Mouse (Mus musculus) common myeloid progenitor, adult 5-6 weeks (primary cell): ENCODE data around the gene Hnrnpc. TPM values are rescaled to one million over a fixed set of nuclear protein-coding genes. Genes with fewer than 3 reads are reported as not detected.
"Not testable (repeated sequence)": the region's sequence is repeated elsewhere in the genome, so short reads cannot be mapped to it uniquely, and the experiment has no call there.

Experiments used
- ATAC-seq: replicated peaks from 2 replicates; pipeline ENCODE4 v1.8.0; 2016; ENCODE audit warnings: low read depth, mild to moderate bottlenecking, moderate TSS enrichment, inconsistent platforms; ENCODE audit not compliant: poor library complexity, severe bottlenecking
- total RNA-seq: library from RNA; stranded (forward); fragments of 200-1000, 187-1606 nt; gene quantifications from 2 replicates; pipeline ENCODE4 v1.2.3, GENCODE M21; 2017

The Hnrnpc gene
- total RNA-seq, 1 experiment from 2014 or later = 803 TPM

DNA sequence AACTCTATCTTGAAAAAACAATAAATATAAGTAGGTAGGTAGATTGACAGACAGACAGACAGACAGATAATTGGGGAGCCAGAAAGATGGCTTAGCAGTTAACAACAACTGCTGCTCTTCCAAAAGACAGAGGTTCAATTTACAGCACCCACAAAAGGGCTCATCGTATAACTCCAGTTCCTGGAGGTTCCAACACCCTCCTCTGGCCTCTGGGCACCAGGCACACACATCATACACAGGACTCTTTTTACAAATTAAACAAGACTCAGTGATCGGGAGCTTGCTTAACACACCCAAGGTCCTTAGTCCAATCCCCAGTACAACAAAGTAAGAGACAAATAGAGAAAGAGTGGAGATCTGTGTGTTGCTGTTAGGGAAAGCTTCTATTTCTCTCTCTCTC is 1.5 kb upstream of the Hnrnpc start:
- no peak for ATAC-seq

DNA sequence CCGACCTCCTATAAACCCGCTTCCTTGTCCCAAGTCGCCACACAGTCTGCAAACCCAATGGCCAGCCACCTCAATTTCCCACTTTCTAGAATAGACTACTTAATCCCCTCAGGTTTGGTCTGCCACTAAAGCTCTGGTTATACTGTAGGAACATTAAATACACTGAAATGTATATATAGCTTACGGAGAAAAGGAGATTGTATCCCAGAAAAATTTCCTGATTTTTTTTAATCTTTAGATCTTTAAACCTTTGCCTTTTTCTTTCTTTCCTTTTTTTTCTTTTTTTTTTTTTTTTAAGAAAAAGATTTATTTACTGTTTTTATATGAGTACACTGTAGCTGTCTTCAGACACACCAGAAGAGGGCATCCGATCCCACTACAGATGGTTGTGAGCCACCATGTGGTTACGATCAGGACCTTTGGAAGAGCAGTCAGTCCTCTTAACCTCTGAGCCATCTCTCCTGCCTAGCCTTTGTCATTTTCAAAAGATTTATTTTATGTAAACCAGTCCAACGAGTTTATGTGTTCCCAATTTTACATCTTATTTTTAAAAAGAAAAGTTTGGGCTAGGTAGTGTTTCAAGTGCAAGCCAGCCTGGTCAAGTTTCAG is 953 bp upstream of the Hnrnpc start:
- no peak for ATAC-seq

DNA sequence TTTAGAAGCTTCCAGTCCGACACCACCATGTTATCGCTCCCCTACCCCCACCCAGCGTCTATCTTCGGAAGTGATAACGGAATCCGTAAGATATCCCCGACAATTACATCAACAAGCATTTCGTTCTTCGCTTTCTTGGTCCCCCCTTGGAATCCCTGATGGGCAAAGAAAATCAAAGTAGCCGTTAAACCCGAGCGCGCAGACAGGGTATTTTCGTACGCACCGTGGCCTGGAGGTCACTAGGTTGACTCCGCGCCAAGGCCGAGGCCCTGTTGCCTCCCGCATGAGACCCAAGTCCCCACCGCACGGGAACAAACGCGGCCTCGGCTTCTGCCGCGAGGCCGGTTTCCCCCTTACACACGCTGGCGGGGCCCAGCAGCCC is 363 bp downstream of the Hnrnpc start:
- ATAC-seq = peak; percentile 9

DNA sequence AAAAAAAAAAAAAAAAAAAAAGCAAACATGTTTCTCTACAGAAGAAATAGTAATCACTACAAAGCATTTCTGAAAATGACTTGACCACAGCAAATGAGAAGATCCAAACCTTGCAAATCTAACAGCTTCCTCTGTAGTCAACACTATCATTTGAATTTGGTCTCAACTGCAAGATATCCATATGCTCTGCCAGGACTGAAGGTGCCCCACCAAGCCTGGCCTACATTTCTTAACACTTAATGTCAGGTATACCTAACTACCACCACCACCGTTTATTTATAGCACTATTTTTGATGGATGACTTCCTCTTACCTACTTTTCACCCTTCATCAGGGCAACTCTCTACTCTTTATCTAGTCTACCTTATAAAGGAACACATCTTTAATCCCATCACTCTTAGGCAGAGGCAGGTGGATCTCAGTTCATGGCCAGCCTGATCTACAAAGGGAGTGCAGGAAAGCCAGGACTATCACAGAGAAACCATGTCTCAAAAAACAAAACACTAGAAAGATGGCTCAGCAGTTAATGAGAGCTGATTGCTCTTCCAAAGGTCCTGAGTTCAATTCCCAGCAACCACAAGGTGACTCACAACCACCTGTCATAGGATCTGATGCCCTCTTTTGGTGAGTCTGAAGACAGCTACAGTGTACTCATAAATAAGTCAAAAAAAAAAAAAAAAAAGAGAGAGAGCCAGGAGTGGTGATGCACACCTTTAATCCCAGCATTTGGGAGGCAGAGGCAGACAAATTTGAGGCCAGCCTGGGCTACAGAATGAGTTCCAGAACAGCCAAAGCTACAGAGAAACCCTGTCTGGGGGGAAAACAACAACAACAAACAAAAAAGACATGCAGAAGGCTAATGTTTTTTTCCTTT is 2.3 kb downstream of the Hnrnpc start:
- ATAC-seq = no peak

DNA sequence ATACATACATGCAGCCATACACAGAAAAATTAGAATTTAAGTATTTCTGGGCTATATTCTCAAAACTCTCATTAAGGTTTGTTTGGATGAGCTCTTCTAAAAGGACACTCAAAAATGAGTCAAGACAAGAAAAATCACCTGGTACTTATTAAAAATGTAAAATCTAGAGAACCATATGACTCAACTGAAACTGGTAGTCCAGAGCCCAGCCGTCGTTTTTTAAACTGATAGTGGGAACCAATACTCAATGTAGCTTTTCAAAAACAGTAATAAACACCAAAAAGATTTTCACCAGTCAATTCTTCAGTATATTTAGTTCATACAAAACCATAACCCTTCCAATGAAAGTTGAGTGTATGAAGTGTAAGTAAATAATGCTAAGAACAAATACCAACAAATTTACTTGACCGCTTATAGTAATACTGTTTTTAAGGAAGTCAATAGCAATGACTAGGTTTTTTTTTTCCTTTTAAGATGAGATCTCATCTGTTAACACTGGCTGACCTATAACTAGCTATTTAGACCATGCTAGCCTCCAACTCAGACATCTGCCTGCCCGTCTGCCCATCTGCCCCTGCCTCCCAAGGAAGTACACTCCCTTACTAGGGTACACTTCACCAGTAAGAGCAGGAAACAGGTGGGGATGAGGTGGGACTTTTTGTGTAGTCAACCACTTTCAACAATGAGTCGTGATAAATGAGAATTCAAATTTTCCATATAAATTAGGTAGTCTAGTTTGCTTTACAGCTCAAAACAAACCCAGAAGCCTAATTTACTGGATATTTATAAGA is 3.5 kb downstream of the Hnrnpc start:
- no peak for ATAC-seq

DNA sequence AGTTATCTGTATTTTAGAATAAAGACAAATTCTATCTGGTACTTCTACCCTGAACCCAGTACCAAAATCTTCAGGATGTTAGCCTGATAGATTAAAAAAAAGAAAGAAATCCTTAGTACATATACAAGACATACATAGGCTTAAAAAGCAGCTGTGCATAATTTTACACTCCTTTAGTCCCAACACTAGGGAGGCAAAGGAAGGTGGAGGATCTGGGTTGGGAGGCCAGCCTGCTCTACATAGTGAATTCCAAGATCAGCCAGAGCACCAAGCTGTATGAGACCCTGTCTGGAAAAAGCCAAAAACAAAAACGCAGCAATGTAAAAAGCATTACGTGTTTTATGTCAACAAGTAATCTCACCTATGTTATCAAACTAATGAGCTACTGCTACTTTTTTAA is 4.3 kb downstream of the Hnrnpc start:
- ATAC-seq = no peak

DNA sequence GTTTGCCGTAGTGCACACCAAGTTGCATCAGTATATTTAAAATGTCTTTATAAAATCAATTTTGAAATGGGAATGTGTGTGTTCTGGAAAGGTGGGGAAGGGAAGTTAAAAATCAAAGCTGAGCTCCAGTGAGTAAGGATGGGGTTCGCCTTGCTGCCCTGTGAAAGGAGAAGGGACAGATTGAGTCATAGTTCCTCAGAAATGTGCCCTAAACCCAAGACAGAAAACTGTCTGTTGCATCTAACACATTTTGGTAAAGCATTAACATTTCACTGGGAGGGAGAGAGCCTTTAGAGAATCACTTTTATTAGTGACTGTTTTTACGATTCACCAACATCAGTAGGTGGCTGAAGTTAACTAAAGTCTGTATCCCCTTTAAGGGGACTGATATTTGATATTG is 5.4 kb downstream of the Hnrnpc start:
- ATAC-seq = 0 out of 2 replicates have a peak, but pooled peaks have one; percentile 16

DNA sequence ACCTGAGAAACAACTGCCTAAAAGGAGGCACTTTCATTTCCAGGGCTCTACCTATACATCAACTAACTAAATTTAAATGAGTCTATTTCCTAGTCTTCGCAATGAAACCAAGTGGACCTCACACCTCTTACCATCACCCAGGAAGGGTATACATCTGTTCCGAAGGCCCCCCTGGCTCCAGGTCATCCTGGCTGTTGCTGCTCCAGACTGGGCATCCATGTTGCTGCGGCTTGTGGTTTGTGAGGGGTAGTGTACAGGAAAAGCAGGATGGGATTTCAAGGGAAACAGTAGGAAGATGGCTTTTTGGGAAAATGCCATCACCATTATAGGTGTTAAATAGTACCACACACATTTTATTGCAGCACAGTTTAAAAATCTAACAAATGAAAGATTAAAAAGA is 6.6 kb downstream of the Hnrnpc start:
- not testable (repeated sequence) for ATAC-seq

DNA sequence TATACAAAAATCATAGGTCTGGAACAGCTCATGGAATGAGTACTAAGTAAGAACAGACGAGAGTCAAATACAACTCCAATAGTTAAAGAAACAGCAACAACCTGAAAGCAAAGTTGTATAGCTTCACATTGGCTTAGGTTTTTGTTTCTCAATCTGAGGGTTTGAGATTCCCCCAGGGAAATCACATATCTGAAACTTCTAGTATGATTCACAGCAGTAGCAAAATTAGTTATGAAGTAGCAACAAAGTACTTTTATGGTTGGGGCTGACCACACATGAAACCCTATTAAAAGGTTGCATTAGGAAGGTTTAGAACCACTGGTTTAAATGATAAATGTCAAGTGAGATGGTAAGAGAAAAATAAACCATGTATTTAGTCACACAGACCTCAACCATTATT is 9.3 kb downstream of the Hnrnpc start:
- no peak for ATAC-seq

DNA sequence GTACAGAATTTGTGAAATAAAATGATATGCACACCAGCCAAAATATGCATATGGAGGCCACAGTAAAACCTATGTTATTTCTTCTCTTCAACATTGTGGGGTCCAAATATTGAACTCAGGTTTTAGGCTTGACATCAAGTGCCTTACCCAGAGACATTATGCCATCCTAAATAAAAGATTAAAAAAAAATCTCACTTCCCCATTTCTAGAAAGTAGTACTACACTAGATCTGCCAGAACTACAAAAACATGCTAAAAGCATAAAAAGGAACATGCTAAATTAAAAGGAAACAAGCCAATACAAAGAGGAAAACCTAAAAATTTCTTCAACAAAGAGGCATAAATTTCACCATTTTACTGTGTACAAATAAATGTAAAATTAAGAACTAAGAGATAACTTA is 20.7 kb downstream of the Hnrnpc start:
- 0 out of 2 replicates have a peak, but pooled peaks have one; percentile 42 for ATAC-seq

DNA sequence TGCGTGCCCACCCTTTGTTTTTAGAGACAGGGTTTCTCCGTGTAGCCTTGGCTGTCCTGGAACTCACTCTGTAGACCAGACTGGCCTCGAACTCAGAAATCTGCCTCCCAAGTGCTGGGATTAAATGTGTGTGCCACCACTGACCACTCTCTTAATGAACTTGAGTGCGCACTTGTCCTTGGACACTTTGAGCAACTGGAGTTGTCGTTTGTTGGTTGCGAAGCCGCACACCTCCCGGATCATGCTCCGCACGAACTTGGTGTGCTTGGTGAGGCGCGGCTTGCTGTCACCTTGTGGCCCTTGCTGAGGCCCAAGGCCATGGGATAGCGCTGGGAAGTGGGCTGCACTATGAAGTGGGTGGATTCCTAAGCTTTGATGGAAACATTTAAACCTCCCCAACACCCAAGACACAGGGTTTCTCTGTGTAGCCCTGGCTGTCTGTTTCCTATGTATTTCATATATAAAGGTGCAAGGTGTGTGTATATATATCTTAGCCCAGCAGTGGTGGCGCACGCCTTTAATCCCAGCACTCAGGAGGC is 32.2 kb downstream of the Hnrnpc start:
- no peak for ATAC-seq

DNA sequence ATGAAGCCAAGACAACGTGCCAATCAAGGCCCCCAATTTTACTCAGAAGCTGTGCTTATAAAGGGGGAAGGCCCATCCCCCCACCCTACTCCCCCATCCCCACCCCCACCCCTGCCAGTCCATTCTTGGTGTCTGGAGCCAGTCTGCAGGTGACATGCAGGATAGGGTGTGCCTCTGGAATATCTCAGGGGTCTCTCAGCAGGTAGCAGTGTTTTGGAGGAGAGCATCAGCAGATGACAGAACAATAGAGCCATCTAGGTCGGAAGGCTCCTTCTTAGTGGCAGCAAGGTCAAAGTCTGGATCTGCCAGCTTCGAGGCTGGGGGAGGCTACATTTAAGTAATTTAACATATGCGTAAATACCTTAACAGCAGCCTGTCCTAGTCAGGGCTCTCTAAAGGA is 37.7 kb downstream of the Hnrnpc start:
- ATAC-seq = no peak

DNA sequence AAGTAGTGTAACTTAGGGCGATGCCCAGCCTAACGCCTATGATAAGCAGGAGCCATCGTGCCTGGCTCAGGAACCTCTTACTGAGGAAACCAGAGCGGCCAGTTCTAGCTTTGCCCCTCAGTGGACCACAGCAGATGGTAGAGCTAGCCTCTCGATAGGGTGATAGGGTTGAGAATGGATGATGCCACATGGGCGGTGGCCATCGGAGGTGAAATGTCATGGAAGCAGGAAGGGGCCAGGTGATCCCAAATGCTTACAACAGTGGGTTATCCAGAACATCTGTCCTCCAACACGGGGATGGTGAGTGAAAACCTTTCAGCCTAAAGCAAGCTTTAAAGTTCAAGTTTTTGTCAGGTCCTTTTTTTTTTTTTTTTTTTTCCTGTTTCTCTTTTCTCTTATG is 42.0 kb downstream of the Hnrnpc start:
- no peak for ATAC-seq

DNA sequence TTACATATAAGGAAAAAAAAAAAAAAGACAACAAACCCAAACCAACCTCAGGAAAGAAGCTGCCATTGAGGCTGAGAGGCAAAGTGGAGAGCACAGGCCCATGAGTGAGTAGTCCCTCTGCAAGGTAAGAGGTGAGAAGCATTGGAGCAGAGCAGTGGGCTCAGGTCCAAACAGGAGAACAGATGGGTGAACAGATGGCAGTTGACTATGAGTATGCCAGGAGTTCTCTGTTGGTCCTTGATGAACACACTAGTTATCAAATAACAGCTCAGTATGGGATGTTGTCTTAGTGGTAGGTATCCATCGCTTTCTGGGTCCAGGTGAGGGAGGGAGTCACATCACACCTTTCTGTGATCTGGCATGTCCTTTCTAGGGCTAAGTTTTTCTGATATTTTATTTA is 43.0 kb downstream of the Hnrnpc start:
- no peak for ATAC-seq

DNA sequence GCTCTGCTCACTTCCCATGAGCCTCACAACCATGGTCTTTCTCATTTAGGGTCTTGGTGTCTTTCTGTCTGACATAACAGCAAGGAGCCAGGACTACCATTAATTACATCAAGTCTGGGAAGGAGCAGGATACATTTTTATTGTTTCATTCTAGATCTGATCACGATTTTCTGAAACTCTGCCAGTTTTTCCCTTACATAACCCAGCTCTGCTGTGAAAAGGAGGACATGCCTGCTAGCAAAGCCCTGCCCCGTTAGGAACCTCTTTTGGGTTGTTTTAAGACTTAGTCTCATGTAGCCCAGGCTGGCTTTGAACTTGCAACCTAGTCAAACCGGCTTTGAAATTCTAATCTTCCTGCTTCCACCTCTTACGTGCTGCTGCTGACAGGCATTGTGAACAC is 43.8 kb downstream of the Hnrnpc start:
- no peak for ATAC-seq

DNA sequence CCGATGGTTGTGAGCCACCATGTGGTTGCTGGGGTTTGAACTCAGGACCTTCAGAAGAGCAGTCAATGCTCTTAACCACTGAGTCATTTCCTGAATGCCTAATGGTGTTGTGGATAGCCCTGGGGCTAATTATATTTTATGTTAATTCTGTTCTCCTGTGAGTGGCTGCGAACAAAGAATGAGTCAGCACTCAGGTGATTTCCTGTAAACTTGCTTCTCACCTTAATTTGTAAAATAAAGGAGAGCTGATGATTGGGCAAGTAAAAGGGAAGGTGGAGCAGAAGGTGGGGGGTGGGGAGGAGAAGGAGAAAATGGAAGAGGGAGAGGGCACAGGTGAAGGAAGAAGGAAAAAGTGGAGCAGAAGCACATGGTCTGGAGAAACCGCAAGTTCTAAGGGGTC is 51.1 kb downstream of the Hnrnpc start:
- not testable (repeated sequence) for ATAC-seq

DNA sequence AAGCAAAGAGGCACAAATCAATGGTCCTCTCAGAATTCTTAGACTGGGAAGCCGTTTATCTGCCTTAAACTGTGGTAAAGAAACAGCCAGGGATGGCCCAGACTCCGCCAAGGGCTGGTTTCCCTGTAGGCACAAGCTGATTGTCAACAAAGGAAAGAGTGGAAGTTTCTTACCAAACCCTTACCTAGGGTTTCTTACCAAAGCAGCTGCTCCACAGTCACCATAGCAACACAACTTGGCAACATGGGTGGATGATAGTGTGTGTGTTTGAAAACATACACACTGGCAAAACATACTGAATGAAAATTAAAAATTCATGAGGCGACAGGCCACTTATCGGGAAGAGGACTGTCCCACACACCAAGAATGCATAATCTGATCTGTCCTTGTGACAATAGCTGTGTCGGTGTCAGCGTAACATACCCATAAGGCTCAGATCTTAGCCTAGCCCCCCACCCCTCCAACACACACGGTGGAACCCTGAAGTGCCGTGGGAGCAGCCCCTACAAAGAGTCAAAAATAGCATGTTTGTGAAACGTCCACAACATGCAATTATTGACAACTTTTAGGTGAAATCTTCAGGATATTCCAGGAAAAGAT is 57.8 kb downstream of the Hnrnpc start:
- no peak for ATAC-seq

DNA sequence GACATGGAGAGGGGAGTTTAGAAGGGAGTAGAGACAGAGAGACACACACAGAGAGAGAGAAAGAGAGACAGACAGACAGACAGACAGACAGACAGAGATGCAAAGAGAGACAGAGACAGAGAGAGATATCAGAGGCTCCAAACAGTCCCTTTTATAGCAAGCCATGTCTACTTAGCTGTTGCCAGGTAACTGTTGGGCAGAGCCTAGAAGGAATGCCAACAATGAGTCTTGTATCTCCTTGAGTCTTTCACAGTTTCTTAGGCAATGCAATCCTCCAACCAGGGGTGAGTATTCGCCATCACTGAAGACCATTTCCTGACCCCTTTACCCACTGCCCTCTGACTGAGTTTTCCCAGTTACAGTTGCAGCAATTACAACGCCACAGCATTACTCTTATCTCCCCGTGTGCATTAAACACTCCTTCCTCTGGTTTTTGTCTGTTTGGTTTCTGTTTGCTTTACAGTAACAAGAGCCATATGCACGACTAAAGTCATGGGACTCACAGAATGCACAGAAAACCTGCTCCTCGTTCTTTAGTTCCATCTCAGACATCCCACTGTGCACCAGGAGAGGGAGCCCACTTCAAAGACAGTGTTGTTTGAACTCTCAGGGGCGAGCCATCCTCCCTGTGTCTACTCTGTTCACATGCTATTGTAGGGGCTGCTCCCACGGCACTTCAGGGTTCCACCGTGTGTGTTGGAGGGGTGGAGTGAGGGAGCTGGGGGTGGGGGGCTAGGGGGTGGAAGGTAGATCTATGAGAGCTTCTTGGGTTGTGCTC is 58.7 kb downstream of the Hnrnpc start:
- peak; percentile 94 for ATAC-seq

DNA sequence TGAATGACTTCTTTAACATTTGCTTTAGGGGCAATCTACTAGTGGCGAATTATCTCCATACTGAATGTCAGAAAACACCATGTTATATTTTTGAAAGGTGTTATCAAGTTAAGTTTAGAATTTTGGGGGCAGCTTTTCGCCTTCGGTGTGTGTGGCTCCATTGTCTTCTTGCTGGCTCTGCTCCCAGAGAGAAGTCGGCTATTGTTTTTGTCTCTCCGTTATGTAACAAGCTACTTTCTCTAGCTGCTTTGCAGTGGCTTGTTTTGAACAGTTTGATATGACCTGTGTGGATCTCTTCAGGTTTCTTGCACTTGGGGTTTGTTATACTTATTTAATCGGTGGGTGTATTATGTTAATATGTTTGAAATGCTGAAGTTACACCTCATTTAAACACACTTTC is 60.4 kb downstream of the Hnrnpc start:
- ATAC-seq = no peak

DNA sequence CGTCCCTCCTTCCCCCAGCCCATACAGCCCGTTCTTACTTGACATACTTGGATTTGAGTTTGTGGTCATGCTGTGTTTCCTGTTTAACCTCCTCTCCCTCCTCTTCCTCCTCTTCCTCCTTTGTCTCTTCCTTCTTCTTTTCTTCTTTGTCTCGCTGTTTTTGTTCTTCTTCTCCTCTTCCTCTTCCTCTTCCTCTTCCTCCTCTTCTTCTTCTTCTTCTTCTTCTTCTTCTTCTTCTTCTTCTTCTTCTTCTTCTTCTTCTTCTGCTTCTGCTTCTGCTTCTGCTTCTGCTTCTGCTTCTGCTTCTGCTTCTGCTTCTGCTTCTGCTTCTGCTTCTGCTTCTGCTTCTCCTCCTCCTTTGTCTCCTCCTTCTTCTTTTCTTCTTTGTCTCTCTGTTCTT is 61.5 kb downstream of the Hnrnpc start, which contains the start of gene Olfr221:
Olfr221 (minus strand) TSS at position 101 of the 400 bp plus-strand sequence.
- not testable (repeated sequence) for ATAC-seq
